Mouse (Mus musculus): ENCODE measurements around the gene Morc3. TPM values are rescaled to one million over a fixed set of nuclear protein-coding genes. Genes with fewer than 3 reads are reported as not detected.

The Morc3 gene
- polyA plus RNA-seq, 2 experiments = 32.0 to 32.5 TPM

- Histone ChIP-seq H3K9ac (ENCODE audit: low read depth, low read length, severe bottlenecking) (no peak overlapping the region), H3K4me2 (replicated peaks; ENCODE audit: low read depth, low read length, severe bottlenecking) (no peak overlapping the region)
- WGBS = 8% methylated on average over 8 of the region's 8 CpGs
Measured at GRCm38 (mm10) chr16:93807961-93808554, 23.9 kb upstream of the Morc3 start.

GRCm38 (mm10) chr16:93815856-93816736 lies 15.8 kb upstream of the Morc3 start:
- ATAC-seq (ENCODE audit: low FRiP score, low read depth) (peak; percentile 41; the same call in 1 of the 2 replicates), DNase-seq (ENCODE audit: low spot score) (peak; percentile 33)
- H3K9ac ChIP-seq (ENCODE audit: low read depth, low read length, severe bottlenecking) = no peak overlapping the region
- peaks cover 5% of the 10 kb centered on the region; the same call in 1 of the 2 replicates for H3K4me1 ChIP-seq (ENCODE audit: control insufficient read depth, insufficient read depth, low read length)
- no peaks in the 10 kb centered on the region for H3K27me3 ChIP-seq (ENCODE audit: control insufficient read depth, insufficient read depth, low read length)
- H3K36me3 ChIP-seq (ENCODE audit: control insufficient read depth, insufficient read depth, low read length) = 0 out of 2 replicates have a peak, but pooled peaks cover 4% of the 10 kb centered on the region
- no peaks in the 10 kb centered on the region for H3K9me3 ChIP-seq (ENCODE audit: control insufficient read depth, low read length)
- H3K4me3 ChIP-seq (replicated peaks; ENCODE audit: low read length) = no peak overlapping the region
- H3K27ac ChIP-seq (replicated peaks; ENCODE audit: low read depth, low read length) = 0 out of 2 replicates have a peak overlapping the region, but pooled peaks have one; percentile 8
- WGBS = 63% methylated on average over 20 of the region's 20 CpGs
- TF ChIP-seq POLR2A (IDR thresholded peaks at IDR 0.05; ENCODE audit: borderline replicate concordance, extremely low read depth, insufficient read depth, insufficient read length) = no peak
- no peak overlapping the region for H3K4me2 ChIP-seq (replicated peaks; ENCODE audit: low read depth, low read length, severe bottlenecking)

More at GRCm38 (mm10) chr16:93807961-93808554, 23.9 kb upstream of the Morc3 start:
- Histone ChIP-seq H3K27me3 (ENCODE audit: control insufficient read depth, insufficient read depth, low read length) (no peaks in the 10 kb centered on the region), H3K4me1 (ENCODE audit: control insufficient read depth, insufficient read depth, low read length) (peaks cover 19% of the 10 kb centered on the region), H3K36me3 (ENCODE audit: control insufficient read depth, insufficient read depth, low read length) (0 out of 2 replicates have a peak, but pooled peaks cover 11% of the 10 kb centered on the region), H3K4me3 (replicated peaks; ENCODE audit: low read length) (no peak overlapping the region), H3K27ac (replicated peaks; ENCODE audit: low read depth, low read length) (peak overlapping the region; percentile 67), H3K9me3 (ENCODE audit: control insufficient read depth, low read length) (no peaks in the 10 kb centered on the region)
- peak; percentile 76 for DNase-seq (ENCODE audit: low spot score)
- no peak for TF ChIP-seq POLR2A (IDR thresholded peaks at IDR 0.05; ENCODE audit: borderline replicate concordance, extremely low read depth, insufficient read depth, insufficient read length)
- peak; percentile 86 for ATAC-seq (ENCODE audit: low FRiP score, low read depth)

- Histone ChIP-seq H3K4me3 (replicated peaks; ENCODE audit: low read length) (no peak overlapping the region), H3K9me3 (ENCODE audit: control insufficient read depth, low read length) (peaks cover 2% of the 10 kb centered on the region; the same call in 1 of the 2 replicates), H3K9ac (ENCODE audit: low read depth, low read length, severe bottlenecking) (no peak overlapping the region), H3K27ac (replicated peaks; ENCODE audit: low read depth, low read length) (no peak overlapping the region), H3K36me3 (ENCODE audit: control insufficient read depth, insufficient read depth, low read length) (no peaks in the 10 kb centered on the region), H3K4me1 (ENCODE audit: control insufficient read depth, insufficient read depth, low read length) (peaks cover 5% of the 10 kb centered on the region; the same call in 1 of the 2 replicates), H3K4me2 (replicated peaks; ENCODE audit: low read depth, low read length, severe bottlenecking) (no peak overlapping the region), H3K27me3 (ENCODE audit: control insufficient read depth, insufficient read depth, low read length) (no peaks in the 10 kb centered on the region)
- WGBS = 49% methylated on average over 7 of the region's 7 CpGs
- no peak for TF ChIP-seq POLR2A (IDR thresholded peaks at IDR 0.05; ENCODE audit: borderline replicate concordance, extremely low read depth, insufficient read depth, insufficient read length)
- ATAC-seq (ENCODE audit: low FRiP score, low read depth) (no peak), DNase-seq (ENCODE audit: low spot score) (no peak)
Measured at GRCm38 (mm10) chr16:93816861-93817260, 15.1 kb upstream of the Morc3 start.

GRCm38 (mm10) chr16:93817371-93817770 lies 14.6 kb upstream of the Morc3 start:
- DNase-seq (ENCODE audit: low spot score) (no peak), ATAC-seq (ENCODE audit: low FRiP score, low read depth) (no peak)
- H3K4me2 ChIP-seq (replicated peaks; ENCODE audit: low read depth, low read length, severe bottlenecking) = no peak overlapping the region
- H3K4me1 ChIP-seq (ENCODE audit: control insufficient read depth, insufficient read depth, low read length) = peaks cover 5% of the 10 kb centered on the region; the same call in 1 of the 2 replicates
- H3K9ac ChIP-seq (ENCODE audit: low read depth, low read length, severe bottlenecking) = no peak overlapping the region
- no peak overlapping the region for H3K4me3 ChIP-seq (replicated peaks; ENCODE audit: low read length)
- H3K27me3 ChIP-seq (ENCODE audit: control insufficient read depth, insufficient read depth, low read length) = no peaks in the 10 kb centered on the region
- H3K9me3 ChIP-seq (ENCODE audit: control insufficient read depth, low read length) = peaks cover 5% of the 10 kb centered on the region; the same call in 1 of the 2 replicates
- no peak overlapping the region for H3K27ac ChIP-seq (replicated peaks; ENCODE audit: low read depth, low read length)
- TF ChIP-seq POLR2A (IDR thresholded peaks at IDR 0.05; ENCODE audit: borderline replicate concordance, extremely low read depth, insufficient read depth, insufficient read length) = no peak
- no peaks in the 10 kb centered on the region for H3K36me3 ChIP-seq (ENCODE audit: control insufficient read depth, insufficient read depth, low read length)
- WGBS = 49% methylated on average over 5 of the region's 5 CpGs

- peaks cover 5% of the 10 kb centered on the region; the same call in 1 of the 2 replicates for H3K4me1 ChIP-seq (ENCODE audit: control insufficient read depth, insufficient read depth, low read length)
- TF ChIP-seq POLR2A (IDR thresholded peaks at IDR 0.05; ENCODE audit: borderline replicate concordance, extremely low read depth, insufficient read depth, insufficient read length) = no peak
- H3K4me2 ChIP-seq (replicated peaks; ENCODE audit: low read depth, low read length, severe bottlenecking) = no peak overlapping the region
- no peak overlapping the region for H3K27ac ChIP-seq (replicated peaks; ENCODE audit: low read depth, low read length)
- no peak overlapping the region for H3K4me3 ChIP-seq (replicated peaks; ENCODE audit: low read length)
- H3K9me3 ChIP-seq (ENCODE audit: control insufficient read depth, low read length) = peaks cover 5% of the 10 kb centered on the region; the same call in 1 of the 2 replicates
- no peaks in the 10 kb centered on the region for H3K27me3 ChIP-seq (ENCODE audit: control insufficient read depth, insufficient read depth, low read length)
- H3K36me3 ChIP-seq (ENCODE audit: control insufficient read depth, insufficient read depth, low read length) = no peaks in the 10 kb centered on the region
- DNase-seq (ENCODE audit: low spot score) = no peak
- WGBS = 8% methylated on average over 12 of the region's 12 CpGs
- H3K9ac ChIP-seq (ENCODE audit: low read depth, low read length, severe bottlenecking) = no peak overlapping the region
- no peak for ATAC-seq (ENCODE audit: low FRiP score, low read depth)
Measured at GRCm38 (mm10) chr16:93818691-93819324, 13.1 kb upstream of the Morc3 start.

Measured in limb, embryonic 14.5 days (tissue).